Mouse (Mus musculus): ENCODE measurements around the gene Peak1. TPM values are rescaled to one million over a fixed set of nuclear protein-coding genes. Genes with fewer than 3 reads are reported as not detected.
"Not testable (repeated sequence)": the region's sequence is repeated elsewhere in the genome, so short reads cannot be mapped to it uniquely, and the experiment has no call there.

Gene Peak1
- polyA plus RNA-seq, 1 experiment from 2014 or later = 8.1 TPM

- not testable (repeated sequence) for H3K4me2 ChIP-seq (replicated peaks); H3K9me3 ChIP-seq (replicated peaks); H3K9ac ChIP-seq; H3K27ac ChIP-seq; H3K4me1 ChIP-seq; H3K27me3 ChIP-seq; H3K36me3 ChIP-seq; H3K4me3 ChIP-seq; ATAC-seq (ENCODE audit: low FRiP score)
- 87% methylated on average over 24 of the region's 29 CpGs for WGBS
These were observed 19.5 kb upstream of the Peak1 start for GRCm38 (mm10) chr9:56437300-56437892.

GRCm38 (mm10) chr9:56435821-56436526, 18.1 kb upstream of the Peak1 start:
- Histone ChIP-seq H3K27ac (no peak overlapping the region), H3K36me3 (no peaks in the 10 kb centered on the region), H3K27me3 (no peaks in the 10 kb centered on the region), H3K9me3 (replicated peaks) (no peaks in the 10 kb centered on the region), H3K4me2 (replicated peaks) (no peak overlapping the region), H3K4me3 (no peak overlapping the region), H3K9ac (no peak overlapping the region), H3K4me1 (no peaks in the 10 kb centered on the region)
- ATAC-seq (ENCODE audit: low FRiP score) = no peak
- WGBS = 93% methylated on average over 5 of the region's 5 CpGs

- Histone ChIP-seq H3K9me3 (replicated peaks) (no peaks in the 10 kb centered on the region), H3K27me3 (no peaks in the 10 kb centered on the region), H3K9ac (no peak overlapping the region), H3K4me1 (peaks cover 17% of the 10 kb centered on the region), H3K4me3 (no peak overlapping the region), H3K27ac (no peak overlapping the region), H3K36me3 (no peaks in the 10 kb centered on the region), H3K4me2 (replicated peaks) (no peak overlapping the region)
- no peak for ATAC-seq (ENCODE audit: low FRiP score)
- whole genome bisulfite sequencing = 89% methylated on average over 4 of the region's 4 CpGs
These were observed 7.0 kb upstream of the Peak1 start for GRCm38 (mm10) chr9:56424861-56425260.

- ATAC-seq (ENCODE audit: low FRiP score) = no peak
- WGBS = 87% methylated on average over 5 of the region's 5 CpGs
- Histone ChIP-seq H3K9me3 (replicated peaks) (no peaks in the 10 kb centered on the region), H3K4me1 (peaks cover 25% of the 10 kb centered on the region), H3K9ac (no peak overlapping the region), H3K4me2 (replicated peaks) (no peak overlapping the region), H3K27me3 (no peaks in the 10 kb centered on the region), H3K36me3 (no peaks in the 10 kb centered on the region), H3K27ac (no peak overlapping the region), H3K4me3 (no peak overlapping the region)
These were observed 4.1 kb upstream of the Peak1 start for GRCm38 (mm10) chr9:56421991-56422390.

- Histone ChIP-seq H3K36me3 (no peaks in the 10 kb centered on the region), H3K4me1 (peaks cover 27% of the 10 kb centered on the region), H3K9me3 (replicated peaks) (no peaks in the 10 kb centered on the region), H3K4me2 (replicated peaks) (no peak overlapping the region), H3K9ac (no peak overlapping the region), H3K27me3 (no peaks in the 10 kb centered on the region), H3K4me3 (no peak overlapping the region), H3K27ac (no peak overlapping the region)
- 84% methylated on average over 9 of the region's 9 CpGs for WGBS
- ATAC-seq (ENCODE audit: low FRiP score) = no peak
These were observed 3.2 kb upstream of the Peak1 start for GRCm38 (mm10) chr9:56420892-56421601.

GRCm38 (mm10) chr9:56420236-56420635, 2.4 kb upstream of the Peak1 start:
- Histone ChIP-seq H3K36me3 (no peaks in the 10 kb centered on the region), H3K27ac (no peak overlapping the region), H3K4me2 (replicated peaks) (no peak overlapping the region), H3K9ac (no peak overlapping the region), H3K27me3 (no peaks in the 10 kb centered on the region), H3K4me1 (peaks cover 27% of the 10 kb centered on the region), H3K4me3 (no peak overlapping the region), H3K9me3 (replicated peaks) (no peaks in the 10 kb centered on the region)
- no peak for ATAC-seq (ENCODE audit: low FRiP score)
- WGBS = 100% methylated on average over 1 of the region's 1 CpGs

GRCm38 (mm10) chr9:56418738-56419239, 922 bp upstream of the Peak1 start:
- Histone ChIP-seq H3K36me3 (no peaks in the 10 kb centered on the region), H3K27me3 (no peaks in the 10 kb centered on the region), H3K4me1 (peaks cover 27% of the 10 kb centered on the region), H3K4me3 (peak overlapping the region; percentile 78), H3K27ac (peak overlapping the region; percentile 92), H3K4me2 (replicated peaks) (peak overlapping the region; percentile 56), H3K9ac (peak overlapping the region; percentile 74), H3K9me3 (replicated peaks) (no peaks in the 10 kb centered on the region)
- ATAC-seq (ENCODE audit: low FRiP score) = peak; percentile 50
- under 1% methylated on average over 11 of the region's 11 CpGs for WGBS

- Histone ChIP-seq H3K9me3 (replicated peaks) (no peaks in the 10 kb centered on the region), H3K4me2 (replicated peaks) (peak overlapping the region; percentile 56), H3K4me1 (peaks cover 25% of the 10 kb centered on the region), H3K27ac (peak overlapping the region; percentile 87), H3K9ac (peak overlapping the region; percentile 75), H3K27me3 (no peaks in the 10 kb centered on the region), H3K36me3 (no peaks in the 10 kb centered on the region), H3K4me3 (peak overlapping the region; percentile 78)
- no peak; the same call in 1 of the 2 replicates for ATAC-seq (ENCODE audit: low FRiP score)
- 1% methylated on average over 40 of the region's 40 CpGs for WGBS
These were observed 386 bp downstream of the Peak1 start for GRCm38 (mm10) chr9:56417415-56417947.

- H3K4me3 ChIP-seq = no peak overlapping the region
- H3K4me1 ChIP-seq = peaks cover 15% of the 10 kb centered on the region
- H3K36me3 ChIP-seq = no peaks in the 10 kb centered on the region
- 74% methylated on average over 4 of the region's 4 CpGs for WGBS
- ATAC-seq (ENCODE audit: low FRiP score) = no peak
- no peak overlapping the region for H3K27ac ChIP-seq
- no peak overlapping the region for H3K9ac ChIP-seq
- H3K9me3 ChIP-seq (replicated peaks) = no peaks in the 10 kb centered on the region
- 0 out of 2 replicates have a peak overlapping the region, but pooled peaks have one; percentile 5 for H3K4me2 ChIP-seq (replicated peaks)
- H3K27me3 ChIP-seq = no peaks in the 10 kb centered on the region
These were observed 1.8 kb downstream of the Peak1 start for GRCm38 (mm10) chr9:56415935-56416607.

- H3K4me2 ChIP-seq (replicated peaks) = no peak overlapping the region
- no peak for ATAC-seq (ENCODE audit: low FRiP score)
- no peaks in the 10 kb centered on the region for H3K9me3 ChIP-seq (replicated peaks)
- H3K27me3 ChIP-seq = no peaks in the 10 kb centered on the region
- no peak overlapping the region for H3K9ac ChIP-seq
- no peak overlapping the region for H3K27ac ChIP-seq
- no peak overlapping the region for H3K4me3 ChIP-seq
- H3K36me3 ChIP-seq = no peaks in the 10 kb centered on the region
- 89% methylated on average over 1 of the region's 1 CpGs for WGBS
- peaks cover 13% of the 10 kb centered on the region for H3K4me1 ChIP-seq
These were observed 2.5 kb downstream of the Peak1 start for GRCm38 (mm10) chr9:56415393-56415792.

- H3K4me2 ChIP-seq (replicated peaks) = no peak overlapping the region
- peaks cover 5% of the 10 kb centered on the region for H3K4me1 ChIP-seq
- no peak overlapping the region for H3K9ac ChIP-seq
- no peak for ATAC-seq (ENCODE audit: low FRiP score)
- no peaks in the 10 kb centered on the region for H3K36me3 ChIP-seq
- H3K27me3 ChIP-seq = no peaks in the 10 kb centered on the region
- no peaks in the 10 kb centered on the region for H3K9me3 ChIP-seq (replicated peaks)
- H3K27ac ChIP-seq = no peak overlapping the region
- H3K4me3 ChIP-seq = no peak overlapping the region
These were observed 3.5 kb downstream of the Peak1 start for GRCm38 (mm10) chr9:56414322-56414721.

GRCm38 (mm10) chr9:56412716-56413115, 5.2 kb downstream of the Peak1 start:
- no peak overlapping the region for H3K27ac ChIP-seq
- H3K4me3 ChIP-seq = no peak overlapping the region
- no peaks in the 10 kb centered on the region for H3K27me3 ChIP-seq
- no peaks in the 10 kb centered on the region for H3K9me3 ChIP-seq (replicated peaks)
- no peak overlapping the region for H3K9ac ChIP-seq
- no peak overlapping the region for H3K4me2 ChIP-seq (replicated peaks)
- no peaks in the 10 kb centered on the region for H3K36me3 ChIP-seq
- no peak for ATAC-seq (ENCODE audit: low FRiP score)
- 64% methylated on average over 1 of the region's 1 CpGs for WGBS
- H3K4me1 ChIP-seq = peaks cover 4% of the 10 kb centered on the region
